Mouse (Mus musculus) cerebellum, adult 2 months (tissue): ENCODE results near the gene BC030867.

Experiments used
- CTCF ChIP-seq: fragments of 200-500 bp; IDR thresholded peaks from 2 replicates; pipeline ENCODE4 v1.5.1; 2011; ENCODE audit warnings: low read depth, mild to moderate bottlenecking, control low read depth, low read length, moderate library complexity, borderline replicate concordance; ENCODE audit not compliant: insufficient read depth
- POLR2A ChIP-seq: fragments of 200-500 bp; IDR thresholded peaks from 2 replicates; pipeline ENCODE4 v1.6.1; 2011; ENCODE audit warnings: low read length, control low read depth, borderline replicate concordance; ENCODE audit not compliant: insufficient read depth

GRCm38 (mm10) chr11:102265816-102266215 lies 17.1 kb downstream of the BC030867 start:
- no peak for TF ChIP-seq CTCF
- TF ChIP-seq POLR2A = no peak
